Mouse (Mus musculus) heart, postnatal 0 days (tissue): Measurements from ENCODE around the gene Napepld. TPM values are rescaled to one million over a fixed set of nuclear protein-coding genes. Genes with fewer than 3 reads are reported as not detected.

Experiments
- ATAC-seq: fragments of 200-750 bp; cut with Nextera tagmentation; 2 replicates; pipeline ENCODE4 v1.8.0; 2017; ENCODE audit warnings: low read depth, moderate number of reproducible peaks, moderate library complexity; ENCODE audit not compliant: insufficient read depth
- DNase-seq: peaks from one replicate; pipeline ENCODE4 v3.0.0-alpha.2; 2016; ENCODE audit warnings: low spot score
- H3K27ac ChIP-seq: fragments of 300-500 bp; sonication (generic); 2 replicates; pipeline ENCODE4 v1.5.1; 2014; ENCODE audit warnings: low read depth, mild to moderate bottlenecking
- H3K27me3 ChIP-seq: fragments of 300-500 bp; sonication (generic); 2 replicates; pipeline ENCODE4 v1.6.1; 2014; ENCODE audit warnings: low read length, mixed read lengths; ENCODE audit not compliant: control insufficient read depth, insufficient read depth
- H3K36me3 ChIP-seq: fragments of 300-500 bp; sonication (generic); replicated peaks from 2 replicates; pipeline ENCODE4 v1.6.1; 2014; ENCODE audit warnings: low read length, mixed read lengths; ENCODE audit not compliant: control insufficient read depth, insufficient read depth
- H3K4me1 ChIP-seq: fragments of 300-500 bp; sonication (generic); 2 replicates; pipeline ENCODE4 v1.6.1; 2014; ENCODE audit warnings: antibody characterized with exemption; ENCODE audit not compliant: control insufficient read depth, insufficient read depth
- H3K4me2 ChIP-seq: fragments of 300-500 bp; sonication (generic); 2 replicates; pipeline ENCODE4 v1.6.1; 2014; ENCODE audit warnings: low read depth, mild to moderate bottlenecking, low read length, moderate library complexity
- H3K4me3 ChIP-seq: fragments of 300-500 bp; sonication (generic); 2 replicates; pipeline ENCODE4 v1.5.1; 2014; ENCODE audit warnings: low read depth, low read length
- H3K9ac ChIP-seq: fragments of 300-500 bp; sonication (generic); replicated peaks from 2 replicates; pipeline ENCODE4 v1.6.1; 2014; ENCODE audit warnings: low read depth, low read length, mixed read lengths
- H3K9me3 ChIP-seq: fragments of 300-500 bp; sonication (generic); replicated peaks from 2 replicates; pipeline ENCODE4 v1.6.1; 2016; ENCODE audit warnings: low read length; ENCODE audit not compliant: control insufficient read depth
- CTCF ChIP-seq: IDR thresholded peaks from 2 replicates; pipeline ENCODE4 v1.5.1; 2016; ENCODE audit warnings: antibody characterized with exemption, control low read depth, low read depth
- EP300 ChIP-seq: IDR thresholded peaks from 2 replicates; pipeline ENCODE4 v1.6.1; 2016; ENCODE audit warnings: antibody characterized with exemption, low read depth
- WGBS: fragments of 180-500 bp; shearing (Covaris S2); extraction: QIAGEN DNeasy Blood & Tissue Kit; methylation state at CpG from one replicate; pipeline ENCODE4 v1.1.7; 2014; 5-methylcytosine and 5-hydroxymethylcytosine counted together
- polyA plus RNA-seq: library from polyadenylated mRNA; unstranded; fragments of >200 nt; fragmentation: Nextera tagmentation; extraction: Ambion mirVana; gene quantifications from 2 replicates; pipeline ENCODE4 v1.2.1, GENCODE M21; 2015
- total RNA-seq: library from RNA; depleted of rRNA; stranded (reverse); fragments of >200 nt; gene quantifications from 2 replicates; pipeline ENCODE4 v1.2.3, GENCODE M21; 2014; ENCODE audit warnings: low replicate concordance

The Napepld gene
- total and polyA plus RNA-seq, 2 experiments from 2014 or later: 3.1 to 11.3 TPM

GRCm38 (mm10) chr5:21694854-21695490 lies 6.2 kb downstream of the Napepld start:
- Histone ChIP-seq H3K4me1 (peaks cover 13% of the 10 kb centered on the region), H3K9me3 (no peaks in the 10 kb centered on the region), H3K9ac (no peak overlapping the region), H3K4me3 (no peak overlapping the region), H3K27me3 (no peaks in the 10 kb centered on the region), H3K36me3 (no peaks in the 10 kb centered on the region), H3K27ac (no peak overlapping the region), H3K4me2 (no peak overlapping the region)
- ATAC-seq (no peak), DNase-seq (no peak)
- no peak for TF ChIP-seq EP300
- TF ChIP-seq CTCF: no peak
- 93% methylated on average over 3 of the region's 3 CpGs for WGBS

GRCm38 (mm10) chr5:21693372-21693870 lies 7.8 kb downstream of the Napepld start:
- no peak overlapping the region for H3K4me3 ChIP-seq
- H3K27ac ChIP-seq: no peak overlapping the region
- ATAC-seq (no peak), DNase-seq (no peak)
- H3K9ac ChIP-seq: no peak overlapping the region
- no peaks in the 10 kb centered on the region for H3K9me3 ChIP-seq
- H3K36me3 ChIP-seq: no peaks in the 10 kb centered on the region
- no peak overlapping the region for H3K4me2 ChIP-seq
- no peaks in the 10 kb centered on the region for H3K27me3 ChIP-seq
- 71% methylated on average over 3 of the region's 3 CpGs for WGBS
- H3K4me1 ChIP-seq: peaks cover 13% of the 10 kb centered on the region
- no peak for TF ChIP-seq EP300
- no peak for TF ChIP-seq CTCF

- Histone ChIP-seq H3K27me3 (no peaks in the 10 kb centered on the region), H3K9ac (no peak overlapping the region), H3K4me1 (peaks cover 13% of the 10 kb centered on the region), H3K4me2 (no peak overlapping the region), H3K36me3 (no peaks in the 10 kb centered on the region), H3K27ac (no peak overlapping the region), H3K4me3 (no peak overlapping the region), H3K9me3 (no peaks in the 10 kb centered on the region)
- no peak for ATAC-seq
- no peak for TF ChIP-seq CTCF
- TF ChIP-seq EP300: no peak
- no peak for DNase-seq
- WGBS: 94% methylated on average over 5 of the region's 5 CpGs
Observed at GRCm38 (mm10) chr5:21692230-21692629, 9.0 kb downstream of the Napepld start.

- H3K4me2 ChIP-seq: no peak overlapping the region
- no peak overlapping the region for H3K9ac ChIP-seq
- TF ChIP-seq CTCF (no peak), EP300 (no peak)
- H3K9me3 ChIP-seq: no peaks in the 10 kb centered on the region; the same call in 1 of the 2 replicates
- 19% methylated on average over 4 of the region's 4 CpGs for WGBS
- DNase-seq (no peak), ATAC-seq (no peak)
- H3K4me3 ChIP-seq: no peak overlapping the region
- H3K27ac ChIP-seq: no peak overlapping the region
- H3K36me3 ChIP-seq: no peaks in the 10 kb centered on the region
- H3K27me3 ChIP-seq: no peaks in the 10 kb centered on the region
- H3K4me1 ChIP-seq: peaks cover 3% of the 10 kb centered on the region; the same call in 1 of the 2 replicates
Observed at GRCm38 (mm10) chr5:21687042-21687441, 14.2 kb downstream of the Napepld start.

- no peaks in the 10 kb centered on the region for H3K27me3 ChIP-seq
- TF ChIP-seq CTCF: no peak
- no peak for TF ChIP-seq EP300
- H3K4me2 ChIP-seq: no peak overlapping the region
- peaks cover 11% of the 10 kb centered on the region; the same call in 1 of the 2 replicates for H3K4me1 ChIP-seq
- ATAC-seq: no peak
- no peak for DNase-seq
- no peaks in the 10 kb centered on the region for H3K36me3 ChIP-seq
- WGBS: 74% methylated on average over 10 of the region's 10 CpGs
- H3K9ac ChIP-seq: no peak overlapping the region
- H3K9me3 ChIP-seq: no peaks in the 10 kb centered on the region; the same call in 1 of the 2 replicates
- no peak overlapping the region for H3K4me3 ChIP-seq
- no peak overlapping the region for H3K27ac ChIP-seq
Observed at GRCm38 (mm10) chr5:21685001-21685400, 16.2 kb downstream of the Napepld start.
